Mouse (Mus musculus): ENCODE measurements around the gene Bmp3.

Gene Bmp3

DNA sequence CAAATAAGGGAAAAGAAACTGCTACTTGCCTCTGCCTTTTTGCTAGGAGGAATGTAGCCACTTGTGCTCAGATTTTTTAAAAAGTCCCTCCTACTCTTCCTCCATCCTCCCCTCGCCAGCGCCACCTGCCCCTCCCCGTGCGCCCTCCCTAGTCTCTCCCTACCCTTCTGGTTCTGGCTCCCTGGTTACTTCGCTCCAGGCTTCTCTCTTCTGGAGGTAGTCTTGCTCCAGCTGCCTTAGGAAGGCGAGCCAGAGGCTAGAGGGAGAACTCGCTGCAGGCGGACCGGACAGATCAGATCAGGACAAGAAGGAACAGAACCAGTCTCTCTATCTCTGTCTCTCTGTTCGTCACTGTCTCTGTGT, at the start of gene Bmp3:
Gene Bmp3, plus strand, starts transcription at position 152 of the 363 bp plus-strand sequence.
- peak; percentile 5 for DNase-seq

DNA sequence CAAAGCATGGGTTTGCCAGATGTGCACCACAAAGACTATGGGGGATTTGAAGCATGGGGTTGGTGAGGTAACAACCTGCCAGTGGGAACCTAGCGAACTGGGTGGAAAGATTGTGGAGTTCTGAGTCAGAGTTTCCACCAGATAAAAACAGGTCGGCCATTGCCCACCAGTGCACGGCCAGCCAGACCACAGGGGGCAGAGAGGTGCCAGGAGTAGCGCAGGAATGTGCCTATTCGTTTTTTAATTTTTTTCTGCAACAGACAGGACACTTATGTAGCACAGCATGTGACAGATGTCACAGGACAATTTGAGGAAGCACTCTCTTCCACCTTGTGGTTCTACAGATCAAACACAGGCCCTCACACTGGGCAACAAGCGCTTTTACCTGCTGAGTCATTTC, 49.5 kb upstream of the Bmp3 start:
- DNase-seq: no peak

DNA sequence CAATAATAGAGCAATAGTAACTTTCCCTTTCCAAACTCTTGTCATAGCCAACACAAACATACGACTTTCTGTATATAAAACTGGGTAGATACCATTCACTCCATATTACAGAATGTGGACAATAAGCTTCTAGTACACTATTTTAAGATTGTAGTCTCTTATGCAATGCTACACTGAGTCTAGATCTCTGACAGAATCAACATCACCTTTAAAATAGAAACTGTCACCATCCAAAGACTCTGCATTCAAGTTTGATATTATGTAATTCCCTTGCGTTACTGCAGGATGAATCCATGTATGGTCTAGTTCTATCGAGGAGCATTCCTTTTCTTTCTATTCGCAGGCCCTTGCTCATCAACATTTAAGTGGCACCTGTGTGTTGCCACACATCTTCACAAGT, 47.7 kb upstream of the Bmp3 start:
- DNase-seq: no peak

DNA sequence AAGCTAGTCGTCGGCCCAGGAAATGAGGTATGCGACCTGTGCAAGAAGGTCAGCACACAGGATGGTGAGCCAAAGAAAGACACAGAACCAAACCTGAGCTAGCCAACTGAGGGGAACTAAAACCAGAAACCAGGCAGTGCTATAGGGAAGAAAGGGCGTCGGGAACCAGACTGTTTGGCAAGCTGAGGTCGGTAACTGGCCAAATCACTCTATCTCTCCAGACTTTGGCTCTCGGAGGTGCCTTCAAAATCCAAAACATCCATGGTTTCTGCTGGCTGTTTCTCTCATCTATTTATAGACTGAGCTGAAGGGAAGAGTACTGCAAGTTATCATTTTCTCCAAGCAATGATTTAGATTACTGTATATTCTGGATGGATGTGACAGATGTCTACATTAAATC, 47.2 kb upstream of the Bmp3 start:
- DNase-seq: no peak

DNA sequence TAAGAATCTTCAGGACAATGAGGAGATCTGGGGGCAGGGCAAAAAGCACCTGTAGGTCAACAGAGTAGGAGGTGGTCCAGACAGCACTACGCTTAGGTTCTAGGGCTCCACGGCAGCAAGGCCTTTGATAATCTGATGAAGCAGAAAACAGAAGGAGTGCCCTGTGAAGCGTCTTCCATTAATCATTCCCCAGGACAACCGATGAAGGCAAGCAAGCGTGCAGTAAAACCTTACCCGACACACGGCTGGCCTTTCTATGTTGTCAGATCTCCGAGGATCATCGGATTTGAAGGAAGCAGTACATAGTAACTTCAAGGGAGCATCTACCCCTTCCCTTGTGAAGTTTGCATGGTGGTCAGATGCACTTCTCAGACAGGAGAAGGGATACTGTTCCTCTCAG, 46.3 kb upstream of the Bmp3 start:
- no peak for DNase-seq

DNA sequence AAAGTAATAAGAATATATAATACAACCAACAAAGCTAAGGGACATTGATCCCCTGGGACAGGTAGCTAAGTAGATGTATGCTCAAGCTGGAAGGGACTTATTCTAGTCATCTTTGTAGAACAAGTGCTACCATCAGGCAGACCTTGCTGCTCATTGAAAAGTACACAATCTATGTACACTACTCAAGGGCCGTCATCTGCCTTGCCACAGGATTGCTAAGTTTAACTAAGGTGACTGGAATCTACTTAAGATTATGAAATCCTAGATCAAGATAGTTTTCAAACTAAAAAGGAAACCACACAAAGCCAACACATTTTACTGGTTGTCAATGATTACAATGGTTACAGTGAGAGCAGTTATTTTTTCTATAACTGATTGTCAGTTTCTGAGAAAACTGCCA, 41.8 kb upstream of the Bmp3 start:
- no peak for DNase-seq

DNA sequence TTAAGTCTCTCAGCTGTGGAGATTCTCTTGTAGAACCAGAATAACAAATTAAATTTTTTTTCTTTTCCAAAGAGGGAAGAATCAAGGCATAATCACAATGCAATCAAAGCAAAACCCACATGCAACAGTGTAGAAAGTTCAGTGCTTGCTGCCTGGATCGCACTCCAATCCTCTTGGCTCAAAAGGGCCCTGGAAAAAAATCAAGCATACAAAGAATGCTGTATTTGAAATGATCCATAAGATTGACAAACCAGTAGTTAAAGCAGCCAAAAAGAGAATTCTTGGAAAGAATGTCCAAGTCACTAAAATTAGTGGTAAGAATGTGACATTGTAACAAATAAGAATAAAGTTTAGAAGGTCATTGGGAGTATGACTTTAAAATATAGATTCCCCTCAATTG, 38.9 kb upstream of the Bmp3 start:
- DNase-seq: no peak

DNA sequence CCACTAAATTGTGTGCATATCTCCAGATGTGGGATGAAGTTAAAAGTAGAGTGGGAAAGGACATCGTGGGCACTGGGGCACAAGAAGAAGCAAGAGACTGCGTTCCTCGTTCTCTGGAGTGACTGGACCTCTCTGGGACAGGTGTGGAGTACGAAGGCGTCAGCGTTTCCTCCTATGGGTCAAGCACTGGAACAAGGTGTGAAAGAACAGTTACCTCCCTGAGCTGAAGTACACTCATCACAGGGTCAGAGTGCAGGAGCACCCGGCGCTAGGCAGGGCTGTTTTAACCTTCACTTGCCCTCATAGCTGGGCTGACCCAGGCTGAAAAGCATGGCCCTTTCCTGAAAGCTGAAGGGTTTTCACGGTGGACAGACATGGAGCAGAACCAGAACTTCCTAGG, 20.5 kb upstream of the Bmp3 start:
- DNase-seq: no peak

DNA sequence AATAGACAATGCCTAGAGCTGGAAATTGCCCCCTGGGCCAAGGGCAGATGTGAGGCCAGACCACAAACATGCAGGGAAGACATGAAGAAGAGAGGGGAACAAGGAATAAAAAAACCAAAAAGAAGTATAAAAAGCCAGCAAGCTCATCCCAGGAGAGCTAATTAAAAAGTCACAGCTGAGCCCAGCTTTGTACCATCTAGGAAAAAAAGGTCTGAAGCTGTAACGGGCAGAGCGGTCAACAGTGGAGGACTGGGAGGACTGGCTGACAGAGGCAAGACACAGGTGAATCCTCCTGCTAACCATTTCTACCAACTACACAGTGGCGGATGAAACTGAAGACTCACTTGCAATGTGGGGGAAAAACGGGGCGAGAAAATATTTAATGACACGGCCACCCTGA, 19.9 kb upstream of the Bmp3 start:
- no peak for DNase-seq

DNA sequence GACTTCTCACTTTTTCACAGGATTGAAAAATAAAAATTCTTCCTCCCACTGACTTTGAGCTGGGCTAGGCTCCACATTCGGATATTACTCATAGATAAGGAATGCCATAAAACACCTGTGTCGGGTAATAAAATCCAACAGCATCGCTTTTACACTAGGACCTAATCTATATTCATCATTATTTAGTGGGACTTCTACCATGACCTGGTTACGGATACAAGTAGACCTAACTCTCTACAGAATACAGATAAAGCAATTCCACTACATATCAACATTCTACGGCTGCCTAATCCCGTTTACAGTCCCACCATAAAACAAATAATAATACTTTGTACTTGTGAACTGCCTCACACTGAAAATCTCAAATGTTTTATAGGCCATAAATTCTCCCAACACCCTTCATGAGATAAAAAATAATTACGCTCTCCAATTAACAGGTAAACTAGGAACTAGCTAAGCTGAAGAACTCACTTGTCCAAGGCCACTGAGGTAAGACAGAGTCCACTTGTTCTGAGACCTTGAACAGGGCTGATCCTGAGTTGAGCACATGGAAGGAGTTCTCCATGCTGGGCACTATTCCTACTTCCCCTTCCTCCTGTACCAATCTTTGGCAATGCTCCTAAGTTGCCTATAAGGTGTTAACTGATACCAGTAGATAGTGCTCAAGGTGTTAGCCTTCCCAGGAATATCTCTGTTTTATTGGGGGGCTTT, 11.5 kb upstream of the Bmp3 start:
- no peak for DNase-seq

DNA sequence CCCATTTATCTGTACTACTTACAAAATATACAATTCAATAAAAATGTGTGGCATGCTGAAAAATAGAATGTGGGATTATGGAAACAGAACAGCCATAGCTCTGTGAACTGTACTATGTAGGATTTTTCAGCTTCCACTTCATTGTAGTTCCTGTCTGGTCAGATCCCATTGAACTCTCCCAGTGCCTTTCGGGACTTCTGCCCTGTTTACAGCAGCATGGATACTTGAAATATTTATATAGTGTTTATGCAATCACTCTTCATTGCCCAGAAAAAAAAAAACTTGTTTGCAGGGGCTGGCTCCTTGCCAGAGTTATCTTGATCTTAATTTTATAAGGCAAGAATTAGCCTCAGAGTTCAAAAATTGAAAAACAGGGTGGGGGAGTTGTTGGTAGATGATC, 9.6 kb upstream of the Bmp3 start:
- no peak for DNase-seq

DNA sequence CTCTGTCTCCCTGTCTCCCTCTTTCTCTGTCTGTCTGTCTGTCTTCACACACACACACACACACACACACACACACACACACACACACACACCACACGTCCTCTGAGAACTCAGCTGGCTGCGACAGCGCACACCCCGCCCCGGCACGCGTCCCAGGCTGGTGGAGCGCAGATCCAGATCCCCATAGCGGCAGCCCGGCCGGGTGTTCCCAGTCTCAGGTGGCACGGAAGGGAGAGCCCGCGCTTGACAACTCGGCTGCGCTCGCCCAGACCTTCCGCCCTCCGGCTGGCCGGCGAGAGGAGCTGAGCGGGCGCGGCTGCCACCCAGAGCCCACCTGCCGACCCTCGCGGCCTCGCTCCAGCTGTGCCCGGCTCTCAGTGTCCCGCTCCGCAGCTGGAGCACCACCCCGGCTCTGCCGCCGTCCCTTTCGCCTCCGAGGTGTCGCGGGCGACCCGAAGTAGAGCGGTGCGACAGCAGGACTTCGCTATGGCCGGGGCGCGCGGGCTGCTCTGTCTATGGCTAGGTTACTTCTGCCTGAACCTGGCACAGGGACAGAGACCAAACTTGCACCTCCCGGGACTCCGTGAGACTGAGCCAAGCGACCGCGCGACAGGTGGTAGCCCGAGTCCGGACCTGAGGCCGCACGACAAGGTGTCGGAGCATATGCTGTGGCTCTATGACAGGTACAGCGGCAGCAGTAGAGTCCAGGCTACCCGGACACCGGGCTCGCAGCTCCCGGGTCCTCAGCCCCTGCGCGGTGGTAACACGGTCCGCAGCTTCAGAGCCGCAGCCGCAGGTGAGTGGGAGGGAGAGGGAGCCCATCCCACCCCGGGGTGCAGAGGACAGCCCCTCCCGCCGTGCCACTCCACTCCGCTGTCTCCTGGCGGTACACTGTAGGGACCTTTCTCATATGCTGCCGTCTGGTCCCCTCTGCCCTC, 681 bp downstream of the Bmp3 start:
- no peak for DNase-seq

DNA sequence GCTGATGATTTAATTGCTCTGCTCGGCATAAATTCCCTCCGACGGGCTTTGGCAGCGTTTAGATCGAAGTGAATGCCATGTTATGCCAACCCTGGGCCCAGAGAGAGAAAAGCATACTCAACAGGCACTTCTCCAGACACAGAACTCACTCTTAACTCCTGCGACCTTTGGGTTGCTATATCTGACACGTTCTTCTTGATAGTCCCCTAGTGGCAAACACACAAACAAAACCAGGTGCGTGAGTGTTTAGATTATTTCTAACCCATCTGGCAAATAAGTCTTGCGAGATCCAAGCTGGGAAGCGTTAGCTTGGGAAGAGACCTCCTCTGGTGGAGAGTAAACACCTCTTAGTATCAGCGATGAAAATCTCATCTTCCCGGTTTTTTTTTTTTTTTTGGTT, 1.5 kb downstream of the Bmp3 start:
- DNase-seq: no peak

DNA sequence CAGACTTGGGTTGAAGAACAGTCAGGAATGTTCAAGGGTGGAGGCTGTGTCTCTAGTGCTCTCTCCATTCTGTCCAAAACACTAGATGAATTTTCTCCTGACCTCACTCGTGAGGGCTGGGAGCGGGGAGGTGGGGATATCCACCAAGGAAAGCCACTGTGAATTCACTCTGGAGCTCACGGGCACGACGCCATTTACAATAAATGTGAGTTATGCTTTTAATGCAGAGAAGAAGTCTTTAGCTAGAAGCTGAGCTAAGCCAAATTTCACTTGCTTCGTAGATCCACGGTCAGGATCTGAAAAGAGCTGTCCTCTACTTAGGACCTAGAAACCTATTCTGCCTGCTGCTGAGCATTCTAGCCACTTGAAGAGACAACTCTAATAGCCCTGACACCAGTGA, 2.1 kb downstream of the Bmp3 start:
- DNase-seq: no peak

DNA sequence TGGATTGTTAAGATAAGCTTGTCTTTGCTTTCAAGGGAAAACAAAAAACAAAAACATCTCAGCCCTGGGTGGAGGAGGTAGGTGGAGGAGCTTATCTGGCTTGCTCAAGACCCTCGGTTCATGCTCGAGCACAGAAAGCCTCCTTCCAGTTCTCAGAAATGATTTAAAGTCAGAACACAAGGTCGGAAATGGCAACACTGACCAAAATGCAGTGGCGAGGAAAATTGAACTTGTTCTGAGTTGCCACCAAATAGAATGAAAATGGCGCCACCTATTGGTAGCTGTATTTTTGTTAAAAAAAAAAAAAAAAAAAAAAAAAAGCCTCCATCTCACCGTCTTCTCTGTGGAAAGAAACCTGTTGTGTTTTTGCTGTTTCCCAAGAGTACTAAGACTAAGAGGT, 9.7 kb downstream of the Bmp3 start:
- DNase-seq: no peak

DNA sequence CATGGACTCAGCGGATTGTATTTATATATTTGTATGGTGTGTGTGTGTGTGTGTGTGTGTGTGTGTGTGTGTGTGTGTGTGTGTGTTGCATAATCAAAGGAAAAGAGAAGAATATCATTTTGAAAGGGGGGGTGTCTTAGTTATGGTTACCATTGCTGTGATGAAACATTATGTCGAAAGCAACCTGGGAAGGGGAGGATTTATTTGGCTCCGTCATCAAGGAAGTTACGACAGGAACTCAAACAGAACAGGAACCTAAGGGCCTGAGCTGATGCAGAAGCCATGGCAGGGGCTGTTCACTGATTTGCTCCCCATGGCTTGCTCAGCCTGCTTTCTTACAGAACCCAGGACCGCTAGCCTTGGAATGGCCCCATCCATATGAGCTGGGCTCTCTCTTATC, 10.9 kb downstream of the Bmp3 start:
- no peak for DNase-seq

DNA sequence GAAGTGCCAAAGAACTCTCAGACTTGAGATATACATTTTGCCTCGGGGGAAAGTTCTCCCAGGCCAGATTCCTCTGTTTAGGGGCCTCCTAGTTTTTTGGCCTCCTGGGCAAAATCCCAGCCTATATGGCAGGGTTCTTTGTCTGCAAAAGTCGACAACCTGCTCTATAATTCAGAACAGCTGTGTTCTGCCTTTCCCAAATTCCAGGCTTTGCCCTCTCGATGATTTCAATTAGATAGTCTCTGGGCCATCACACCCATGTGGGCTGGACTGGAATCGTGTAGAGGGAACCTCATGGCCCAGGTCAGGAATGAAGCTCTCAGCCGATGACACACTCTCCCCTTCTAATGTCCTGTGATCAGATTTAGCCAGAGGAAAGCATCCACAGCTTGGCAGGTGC, 21.8 kb downstream of the Bmp3 start:
- no peak for DNase-seq

DNA sequence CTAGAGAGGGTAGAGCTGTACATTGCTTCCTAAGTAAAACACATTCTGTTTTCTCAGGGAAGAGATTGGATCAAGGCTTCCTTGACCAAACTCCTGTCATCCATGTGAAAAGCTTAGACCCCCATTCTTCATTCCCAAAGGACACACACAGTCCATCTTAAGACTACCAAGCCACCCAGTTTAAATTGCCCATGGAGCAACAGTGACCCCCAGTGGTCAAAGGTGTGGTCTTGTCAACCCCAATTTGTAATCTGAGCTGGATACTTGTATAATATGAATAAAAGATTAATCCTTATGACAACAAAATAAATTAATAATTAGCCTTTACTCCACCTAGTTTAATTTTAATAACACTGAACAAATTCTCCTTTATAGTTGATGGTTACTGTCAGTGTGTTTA, 24.7 kb downstream of the Bmp3 start:
- DNase-seq: peak; percentile 41

DNA sequence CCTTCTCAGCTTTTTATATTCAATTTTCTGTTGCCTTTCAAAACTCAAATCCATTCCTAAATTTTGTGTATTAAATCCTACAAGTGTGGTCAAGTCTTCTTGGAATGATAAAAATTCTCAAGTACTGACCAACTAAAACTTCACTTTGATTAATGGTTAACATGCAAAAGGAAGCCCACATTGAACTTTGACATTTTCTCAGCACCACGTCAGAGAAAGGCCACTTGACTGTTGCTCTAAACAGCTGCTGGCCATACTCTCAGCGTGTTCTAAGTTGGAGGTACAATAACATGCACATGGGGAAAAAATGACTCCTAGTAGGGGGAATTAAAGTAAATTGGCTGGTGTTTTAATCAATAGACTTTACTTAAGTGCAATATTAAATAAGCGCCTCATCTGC, 27.9 kb downstream of the Bmp3 start:
- DNase-seq: peak; percentile 9

DNA sequence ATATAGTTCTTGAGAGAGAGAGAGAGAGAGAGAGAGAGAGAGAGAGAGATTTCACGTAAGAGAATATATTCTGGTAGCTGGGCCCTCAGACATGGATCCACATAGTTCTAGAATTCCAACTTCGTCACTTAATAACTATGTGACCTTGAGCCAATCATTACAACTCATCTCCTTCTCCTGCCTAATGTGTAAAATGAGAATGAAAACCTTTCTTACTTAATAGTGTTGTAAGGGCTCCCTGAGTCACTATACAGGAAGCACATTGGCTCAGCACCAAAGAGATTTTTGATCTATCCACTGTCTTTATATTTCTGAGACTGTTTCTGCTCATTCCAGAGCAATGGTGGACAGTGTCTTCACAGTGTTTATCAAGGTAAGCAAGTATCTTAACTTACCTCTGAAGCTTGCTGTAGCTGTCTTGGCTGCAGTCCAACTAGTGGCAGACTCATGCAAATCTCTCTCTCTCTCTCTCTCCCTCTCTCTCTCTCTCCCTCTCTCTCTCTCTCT, 36.4 kb downstream of the Bmp3 start:
- no peak for DNase-seq

DNA sequence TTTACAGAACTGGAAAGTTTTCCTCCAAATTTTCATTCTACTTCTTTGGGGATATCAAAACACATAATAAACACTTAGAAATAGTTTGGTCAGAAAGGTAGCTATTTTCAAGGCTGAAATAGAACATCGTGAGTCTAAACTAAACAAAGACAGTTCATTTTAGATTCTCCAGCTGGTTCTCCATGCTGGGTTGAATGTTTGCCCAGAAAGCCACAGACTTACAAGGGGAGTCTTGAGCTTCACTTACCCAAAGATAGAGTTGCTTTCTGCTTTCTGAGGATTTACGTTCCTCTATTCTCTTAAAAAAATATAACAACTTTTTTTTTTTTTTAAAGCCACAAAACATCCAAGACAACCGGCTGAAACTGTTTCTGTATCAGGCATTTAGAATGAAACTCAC, 40.1 kb downstream of the Bmp3 start:
- no peak for DNase-seq

DNA sequence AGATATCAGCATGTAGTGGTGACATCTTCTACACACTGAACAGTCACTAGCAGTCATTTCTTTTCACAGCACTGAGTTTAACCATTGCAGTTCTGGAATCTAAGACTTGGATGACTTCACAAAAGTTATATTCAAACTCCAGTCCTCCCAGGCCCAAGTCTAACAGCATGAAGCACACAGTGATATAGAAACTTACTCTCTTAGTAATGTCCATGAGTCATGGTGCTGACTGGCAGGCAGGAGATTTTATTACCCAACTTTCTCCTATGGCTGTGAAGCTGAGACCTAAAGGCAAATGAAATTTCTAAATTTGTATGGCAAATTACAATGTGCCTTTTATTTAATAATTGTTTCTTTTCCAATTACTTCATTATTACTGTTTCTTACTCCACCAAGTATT, 43.7 kb downstream of the Bmp3 start:
- no peak for DNase-seq

DNA sequence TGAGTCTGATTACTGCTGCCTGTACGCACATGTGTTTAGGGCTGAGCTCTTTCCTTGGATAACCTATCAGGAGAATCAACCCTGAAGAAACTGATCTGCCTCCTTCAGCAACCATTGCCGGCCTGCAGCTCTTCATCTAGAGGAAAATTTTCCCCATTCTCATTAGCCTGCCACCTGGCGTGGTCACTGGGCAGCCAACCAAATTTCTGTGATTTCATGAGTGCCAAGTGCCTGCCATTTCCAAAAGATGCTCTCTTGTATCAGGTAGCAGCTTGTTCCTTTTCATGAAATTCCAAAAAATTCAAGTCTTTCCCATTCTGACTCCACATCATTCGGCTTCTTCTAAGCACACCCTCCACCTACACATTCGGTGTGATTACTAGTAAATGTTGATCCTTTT, 46.7 kb downstream of the Bmp3 start:
- no peak for DNase-seq

DNA sequence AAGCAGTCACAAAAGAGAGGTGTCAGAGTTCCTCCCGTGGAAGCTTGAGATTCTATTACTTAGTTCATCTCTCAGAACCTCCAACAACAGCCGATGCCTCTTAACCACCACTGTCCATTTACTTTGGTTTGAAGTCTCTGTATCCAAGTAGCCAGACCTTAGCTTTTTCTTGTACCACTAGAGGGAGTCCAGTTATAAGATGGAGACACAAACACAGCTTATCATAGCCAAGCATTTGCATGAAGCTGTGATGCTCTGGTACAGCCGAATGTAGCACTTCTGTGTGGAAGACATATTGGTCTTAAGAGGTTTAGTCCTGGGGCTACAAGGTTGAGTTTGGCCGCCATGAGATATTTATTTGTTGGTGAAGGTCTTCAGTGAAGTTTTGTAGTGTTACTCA, 48.1 kb downstream of the Bmp3 start:
- no peak for DNase-seq

All from kidney, adult 11 months (tissue).